Comparison of ENCODE assay signal across 10 mouse cellular contexts in the genomic region with DNA sequence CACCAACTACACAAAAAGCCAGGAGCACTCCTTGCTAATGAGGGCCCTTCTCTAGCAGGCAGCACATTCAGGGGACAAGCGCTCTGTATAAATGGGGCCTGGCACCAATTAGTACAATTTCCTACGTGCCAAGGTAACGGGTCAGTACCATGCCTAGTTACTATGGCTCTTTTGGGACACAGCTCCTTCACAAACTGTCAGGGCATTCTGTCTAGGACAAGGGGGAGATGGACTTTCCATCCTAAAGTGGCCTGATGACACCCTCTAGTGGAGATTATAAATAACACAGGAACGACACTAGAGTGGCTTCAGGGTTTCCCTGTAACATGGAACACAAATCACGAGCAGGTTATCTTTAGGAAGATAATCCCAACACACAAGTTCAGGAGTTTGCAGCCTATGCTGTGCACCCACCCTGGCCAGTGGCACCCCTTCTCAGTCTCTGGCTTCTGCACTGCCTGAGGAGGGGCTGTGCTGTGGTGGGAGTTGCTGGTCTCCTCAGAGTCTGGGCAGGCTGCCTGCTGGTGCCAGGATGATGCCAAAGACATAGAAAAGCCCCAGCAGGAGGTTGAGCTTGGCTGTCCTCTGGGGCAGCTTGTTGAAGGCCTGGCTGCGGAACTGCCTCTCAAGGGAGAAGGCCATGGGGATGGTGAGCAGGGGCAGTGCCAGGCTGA. TPM values are rescaled to one million over a fixed set of nuclear protein-coding genes. Genes with fewer than 3 reads are reported as not detected.
DNase-seq lines count a peak whose midpoint lies in the region; ATAC-seq and TF ChIP-seq lines count a peak whose summit lies in the region.
"Had no signal": no experiment of that assay in that cellular context is flagged by ENCODE, and none has a peak within 500 bp of the region (broad histone marks: within the 10 kb centered on the region; RNA-seq: fewer than 3 reads in every experiment).

No protein-coding gene starts in this region.

- WGBS in embryonic facial prominence, embryonic 14.5 days = 58% methylated on average over 6 of the region's 6 CpGs

- no peak for TF ChIP-seq POLR2A in CH12.LX (IDR thresholded peaks at IDR 0.05; ENCODE audit: low read depth, low read length)

- H3K9ac ChIP-seq in CH12.LX (ENCODE audit: insufficient read depth, low read depth) = no peak overlapping the region
- H3K9ac ChIP-seq in embryonic facial prominence, embryonic 14.5 days (ENCODE audit: low read depth, low read length) = no peak overlapping the region
- H3K9ac ChIP-seq: embryonic facial prominence, embryonic 12.5 days; limb, embryonic 15.5 days had no signal

- TF ChIP-seq CTCF in CH12.LX (conservative IDR thresholded peaks at IDR 0.05 in 1 of 2, IDR thresholded peaks at IDR 0.05 in 1 of 2; ENCODE audit: low read depth in 2 of 2, low read length in 2 of 2) = peak; percentile 33 to 59; a peak in 3 of 4 replicates

- dilution Hi-C loops in CH12.LX (cut with MboI; ENCODE audit: extremely low pct_ligation_motif_present, extremely low pct_unique_long_range_greater_than_20kb, low sequenced_read_pairs) = no loop called here

- no peak for DNase-seq in CH12.LX (ENCODE audit: extremely low read depth)
- DNase-seq in Muller cell, postnatal 12 days (ENCODE audit: inconsistent ontology term) = peak; percentile 69
- DNase-seq in embryonic facial prominence, embryonic 14.5 days (ENCODE audit: low spot score) = peak; percentile 8
- peak; percentile 52 to 53 for DNase-seq in layer of hippocampus, postnatal 25 days (ENCODE audit: extremely low spot score in 1 of 2, low spot score in 1 of 2)
- DNase-seq in right cerebral cortex, adult 2 months (ENCODE audit: low spot score in 2 of 2) = peak; percentile 31 to 52
- DNase-seq in urinary bladder, postnatal 25 days (ENCODE audit: low spot score) = no peak
- no peak for DNase-seq in spleen, adult 12 weeks (ENCODE audit: low spot score)
- DNase-seq in thymus, postnatal 4 days = no peak

- H3K4me2 ChIP-seq in CH12.LX (ENCODE audit: insufficient read depth, low read depth, poor library complexity, severe bottlenecking) = no peak overlapping the region
- H3K4me2 ChIP-seq in embryonic facial prominence, embryonic 14.5 days (ENCODE audit: low read depth, low read length) = no peak overlapping the region
- H3K4me2 ChIP-seq: embryonic facial prominence, embryonic 12.5 days; limb, embryonic 15.5 days had no signal

- H3K79me2 ChIP-seq in CH12.LX (replicated peaks; ENCODE audit: control insufficient read depth, extremely low read depth, insufficient read depth, poor library complexity, severe bottlenecking) = peaks cover 6% of the 10 kb centered on the region

- no peak overlapping the region for H3K4me3 ChIP-seq in CH12.LX (replicated peaks in 1 of 3; ENCODE audit: low read depth in 2 of 3, low read length in 2 of 3, poor library complexity in 1 of 3)
- H3K4me3 ChIP-seq in embryonic facial prominence, embryonic 14.5 days (ENCODE audit: low read depth, low read length) = no peak overlapping the region
- H3K4me3 ChIP-seq: embryonic facial prominence, embryonic 12.5 days; limb, embryonic 15.5 days had no signal

- H3K36me3 ChIP-seq in CH12.LX (replicated peaks in 1 of 2; ENCODE audit: control insufficient read depth in 1 of 2, insufficient read depth in 1 of 2, low read length in 1 of 2) = peaks cover 38 to 95% of the 10 kb centered on the region in 2 experiments
- H3K36me3 ChIP-seq in embryonic facial prominence, embryonic 14.5 days (ENCODE audit: control insufficient read depth, insufficient read depth, low read length) = 0 out of 2 replicates have a peak, but pooled peaks cover 7% of the 10 kb centered on the region

- no peak overlapping the region for H3K27ac ChIP-seq in CH12.LX (ENCODE audit: insufficient read depth, low read depth)
- H3K27ac ChIP-seq in embryonic facial prominence, embryonic 14.5 days (replicated peaks; ENCODE audit: low read depth, low read length) = no peak overlapping the region
- H3K27ac ChIP-seq: embryonic facial prominence, embryonic 12.5 days; limb, embryonic 15.5 days had no signal

- H3K27me3 ChIP-seq in CH12.LX (replicated peaks) = no peaks in the 10 kb centered on the region
- H3K27me3 ChIP-seq in embryonic facial prominence, embryonic 14.5 days (replicated peaks; ENCODE audit: control insufficient read depth, insufficient read depth, low read length) = no peaks in the 10 kb centered on the region
- H3K27me3 ChIP-seq: embryonic facial prominence, embryonic 12.5 days; limb, embryonic 15.5 days had no signal

- TF ChIP-seq EP300 in CH12.LX (IDR thresholded peaks at IDR 0.05; ENCODE audit: low read length) = no peak

- no peaks in the 10 kb centered on the region for H3K9me3 ChIP-seq in CH12.LX (replicated peaks; ENCODE audit: low read length)
- no peaks in the 10 kb centered on the region for H3K9me3 ChIP-seq in embryonic facial prominence, embryonic 14.5 days (ENCODE audit: control insufficient read depth, low read length)
- H3K9me3 ChIP-seq: embryonic facial prominence, embryonic 12.5 days; limb, embryonic 15.5 days had no signal

- no peak; the same call in 1 of the 2 replicates for ATAC-seq in embryonic facial prominence, embryonic 14.5 days (ENCODE audit: low read depth)

- H3K4me1 ChIP-seq in CH12.LX (ENCODE audit: control insufficient read depth in 1 of 2, insufficient read depth in 2 of 2) = peaks cover 0 to 8% of the 10 kb centered on the region in 2 experiments; a peak in 3 of 4 replicates
- no peaks in the 10 kb centered on the region for H3K4me1 ChIP-seq in embryonic facial prominence, embryonic 14.5 days (ENCODE audit: control insufficient read depth, insufficient read depth, low read length)
- H3K4me1 ChIP-seq: embryonic facial prominence, embryonic 12.5 days; limb, embryonic 15.5 days had no signal

- in situ Hi-C loops in CH12.LX (cut with MboI; ENCODE audit: low pct_ligation_motif_present, low pct_unique_long_range_greater_than_20kb, low sequenced_read_pairs) = no loop called here

- TF ChIP-seq RAD21 in CH12.LX (IDR thresholded peaks at IDR 0.05; ENCODE audit: low read depth, low read length) = peak; percentile 36

TF ChIP-seq in CH12.LX, 34 proteins besides CTCF, POLR2A, EP300 and RAD21:
- no peak for TF ChIP-seq SIN3A (IDR thresholded peaks at IDR 0.05; ENCODE audit: low read length)
- TF ChIP-seq HCFC1 (IDR thresholded peaks at IDR 0.05; ENCODE audit: low read depth, low read length) = no peak
- no peak for TF ChIP-seq MYC (IDR thresholded peaks at IDR 0.05; ENCODE audit: low read depth, low read length)
- no peak for TF ChIP-seq MXI1 (IDR thresholded peaks at IDR 0.05; ENCODE audit: low read depth, low read length)
- no peak for TF ChIP-seq MAZ (IDR thresholded peaks at IDR 0.05; ENCODE audit: low read depth, low read length)
- TF ChIP-seq JUN (IDR thresholded peaks at IDR 0.05; ENCODE audit: insufficient read depth, low read depth, low read length) = no peak
- no peak for TF ChIP-seq ZKSCAN1 (IDR thresholded peaks at IDR 0.05; ENCODE audit: borderline replicate concordance, low read depth, low read length)
- TF ChIP-seq RCOR1 (conservative IDR thresholded peaks at IDR 0.05; ENCODE audit: low read depth, low read length) = no peak
- TF ChIP-seq MAFK (IDR thresholded peaks at IDR 0.05; ENCODE audit: insufficient replicate concordance, low read length) = no peak
- no peak for TF ChIP-seq IRF4 (IDR thresholded peaks at IDR 0.05; ENCODE audit: low read depth, low read length)

RNA-seq across cellular contexts. Expression of a gene that starts 8.8 kb away (rescaled TPM):
- 20.9 and 24.6 TPM in 2 replicates for total RNA-seq in CH12.LX (2012; rRNA removed)
- total RNA-seq in CH12.LX (2014; rRNA removed) = 20.0 and 21.9 TPM in 2 replicates
- polyA plus RNA-seq in CH12.LX (2012; ENCODE audit: insufficient read length, low read depth) = 16.9 and 20.5 TPM in 2 replicates
- polyA plus RNA-seq in embryonic facial prominence, embryonic 14.5 days (2014; fragmentation: Nextera tagmentation; extraction: Ambion mirVana) = 13.3 and 16.7 TPM in 2 replicates
- 10 to 100 TPM in 1 of 2 experiments, 1 to 10 TPM in 1; 9.1 to 10.0 TPM for total RNA-seq in layer of hippocampus, postnatal 25 days (2021)

RNA-seq across cellular contexts. Expression of a gene that starts 12.6 kb away (rescaled TPM):
- 24.3 and 25.5 TPM in 2 replicates for total RNA-seq in CH12.LX (2012; rRNA removed)
- total RNA-seq in CH12.LX (2014; rRNA removed) = 10.5 TPM in 2 replicates
- 23.8 and 28.6 TPM in 2 replicates for polyA plus RNA-seq in CH12.LX (2012; ENCODE audit: insufficient read length, low read depth)
- 16.3 and 20.5 TPM in 2 replicates for polyA plus RNA-seq in embryonic facial prominence, embryonic 14.5 days (2014; fragmentation: Nextera tagmentation; extraction: Ambion mirVana)
- total RNA-seq in layer of hippocampus, postnatal 25 days (2021) = 10 to 100 TPM; 86.0 to 86.2 TPM

Comparison
In these comparisons a context has a peak if more than half of its experiments do, and no peak if none do; other contexts are left out.
1. DNase-seq: peak in Muller cell, postnatal 12 days (single experiment), embryonic facial prominence, embryonic 14.5 days (single experiment), layer of hippocampus, postnatal 25 days (2 of 2) and right cerebral cortex, adult 2 months (2 of 2); none in CH12.LX (single experiment), urinary bladder, postnatal 25 days (single experiment), spleen, adult 12 weeks (single experiment) and thymus, postnatal 4 days (single experiment).